Mouse (Mus musculus) midbrain, embryonic 14.5 days (tissue): Measurements from ENCODE around the gene Mfsd4b1. TPM values are rescaled to one million over a fixed set of nuclear protein-coding genes. Genes with fewer than 3 reads are reported as not detected.

ENCODE experiments used
- ATAC-seq: fragments of 200-750 bp; cut with Nextera tagmentation; 2 replicates; pipeline ENCODE4 v1.8.0; 2017; ENCODE audit warnings: moderate number of reproducible peaks, moderate library complexity; ENCODE audit not compliant: low FRiP score, low TSS enrichment
- DNase-seq: peaks from one replicate; pipeline ENCODE4 v3.0.0-alpha.2; 2015
- H3K27ac ChIP-seq: fragments of 300-500 bp; sonication (generic); replicated peaks from 2 replicates; pipeline ENCODE4 v1.5.1; 2014; ENCODE audit warnings: mild to moderate bottlenecking, low read depth, low read length, moderate library complexity
- H3K27me3 ChIP-seq: fragments of 300-500 bp; sonication (generic); 2 replicates; pipeline ENCODE4 v1.6.1; 2014; ENCODE audit warnings: low read length, control low read depth, mixed read lengths; ENCODE audit not compliant: control insufficient read depth, insufficient read depth
- H3K36me3 ChIP-seq: fragments of 300-500 bp; sonication (generic); 2 replicates; pipeline ENCODE4 v1.6.1; 2014; ENCODE audit warnings: low read length, control low read depth; ENCODE audit not compliant: control insufficient read depth, insufficient read depth
- H3K4me1 ChIP-seq: fragments of 300-500 bp; sonication (generic); 2 replicates; pipeline ENCODE4 v1.6.1; 2014; ENCODE audit warnings: mild to moderate bottlenecking, antibody characterized with exemption, low read length, control low read depth; ENCODE audit not compliant: control insufficient read depth, insufficient read depth
- H3K4me2 ChIP-seq: fragments of 300-500 bp; sonication (generic); 2 replicates; pipeline ENCODE4 v1.6.1; 2014; ENCODE audit warnings: mild to moderate bottlenecking, low read length, moderate library complexity
- H3K4me3 ChIP-seq: fragments of 300-500 bp; sonication (generic); replicated peaks from 2 replicates; pipeline ENCODE4 v1.5.1; 2014; ENCODE audit warnings: low read depth, low read length
- H3K9ac ChIP-seq: fragments of 300-500 bp; sonication (generic); replicated peaks from 2 replicates; pipeline ENCODE4 v1.6.1; 2014; ENCODE audit warnings: mild to moderate bottlenecking, low read length, moderate library complexity
- H3K9me3 ChIP-seq: fragments of 300-500 bp; sonication (generic); 2 replicates; pipeline ENCODE4 v1.6.1; 2016; ENCODE audit warnings: low read length, control low read depth, mixed read lengths; ENCODE audit not compliant: control insufficient read depth
- WGBS: fragments of 180-500 bp; shearing (Covaris S2); extraction: QIAGEN DNeasy Blood & Tissue Kit; methylation state at CpG from one replicate; pipeline ENCODE4 v1.1.7; 2014; 5-methylcytosine and 5-hydroxymethylcytosine counted together
- polyA plus RNA-seq: library from polyadenylated mRNA; unstranded; fragments of >200 nt; fragmentation: Nextera tagmentation; extraction: Ambion mirVana; gene quantifications from 2 replicates; pipeline ENCODE4 v1.2.1, GENCODE M21; 2014

Gene Mfsd4b1
- polyA plus RNA-seq, 1 experiment from 2014 or later: 0.50 TPM

DNA sequence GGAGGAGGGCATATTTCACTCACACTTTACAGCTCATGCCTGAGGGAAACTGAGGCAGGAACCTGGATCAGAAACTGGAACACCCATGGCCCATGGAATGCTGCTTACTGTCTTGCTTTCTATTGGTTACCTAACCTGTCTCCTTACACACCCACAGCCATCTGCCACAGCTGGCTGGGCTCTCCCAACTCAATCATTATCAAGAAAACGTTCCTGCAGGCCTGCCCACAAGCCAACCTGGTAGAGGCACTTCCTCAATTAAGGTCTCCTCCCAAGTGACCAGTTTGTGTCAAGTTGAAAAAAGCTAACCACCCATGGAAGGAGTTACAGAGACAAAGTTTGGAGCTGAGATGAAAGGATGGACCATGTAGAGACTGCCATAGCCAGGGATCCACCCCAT is 63.2 kb downstream of the Mfsd4b1 start:
- WGBS: 65% methylated on average over 1 of the region's 1 CpGs
- no peak overlapping the region for H3K27ac ChIP-seq
- DNase-seq (no peak), ATAC-seq (no peak)
- H3K9ac ChIP-seq: no peak overlapping the region
- no peaks in the 10 kb centered on the region for H3K9me3 ChIP-seq
- H3K4me2 ChIP-seq: no peak overlapping the region
- H3K36me3 ChIP-seq: no peaks in the 10 kb centered on the region
- H3K27me3 ChIP-seq: no peaks in the 10 kb centered on the region; the same call in 1 of the 2 replicates
- H3K4me1 ChIP-seq: 0 out of 2 replicates have a peak, but pooled peaks cover 4% of the 10 kb centered on the region
- H3K4me3 ChIP-seq: no peak overlapping the region

DNA sequence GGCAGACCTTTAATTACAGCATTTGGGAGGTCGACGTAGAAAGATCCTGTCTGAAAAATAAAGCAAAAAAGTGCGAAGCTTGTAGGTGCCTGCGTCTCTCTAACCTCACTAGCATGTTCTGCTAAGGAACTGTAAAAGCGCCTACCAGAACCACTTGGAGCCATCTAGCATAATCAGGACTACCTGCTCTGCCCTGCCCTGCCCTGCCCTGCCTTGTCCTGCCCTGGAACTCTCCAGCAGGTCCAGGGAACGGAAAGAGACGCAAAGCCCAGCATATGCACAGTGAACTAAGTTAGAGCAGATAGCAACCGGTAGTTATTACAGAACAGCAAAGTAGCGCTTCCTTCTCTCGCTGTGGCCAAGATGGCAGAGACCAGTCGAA is 64.6 kb downstream of the Mfsd4b1 start:
- Histone ChIP-seq H3K4me2 (peak overlapping the region; percentile 92), H3K9me3 (no peaks in the 10 kb centered on the region), H3K4me3 (peak overlapping the region; percentile 49; the same call in 1 of the 2 replicates), H3K36me3 (no peaks in the 10 kb centered on the region), H3K27ac (no peak overlapping the region), H3K4me1 (0 out of 2 replicates have a peak, but pooled peaks cover 4% of the 10 kb centered on the region), H3K9ac (no peak overlapping the region), H3K27me3 (no peaks in the 10 kb centered on the region; the same call in 1 of the 2 replicates)
- 45% methylated on average over 11 of the region's 11 CpGs for WGBS
- DNase-seq: no peak
- ATAC-seq: peak; percentile 61

DNA sequence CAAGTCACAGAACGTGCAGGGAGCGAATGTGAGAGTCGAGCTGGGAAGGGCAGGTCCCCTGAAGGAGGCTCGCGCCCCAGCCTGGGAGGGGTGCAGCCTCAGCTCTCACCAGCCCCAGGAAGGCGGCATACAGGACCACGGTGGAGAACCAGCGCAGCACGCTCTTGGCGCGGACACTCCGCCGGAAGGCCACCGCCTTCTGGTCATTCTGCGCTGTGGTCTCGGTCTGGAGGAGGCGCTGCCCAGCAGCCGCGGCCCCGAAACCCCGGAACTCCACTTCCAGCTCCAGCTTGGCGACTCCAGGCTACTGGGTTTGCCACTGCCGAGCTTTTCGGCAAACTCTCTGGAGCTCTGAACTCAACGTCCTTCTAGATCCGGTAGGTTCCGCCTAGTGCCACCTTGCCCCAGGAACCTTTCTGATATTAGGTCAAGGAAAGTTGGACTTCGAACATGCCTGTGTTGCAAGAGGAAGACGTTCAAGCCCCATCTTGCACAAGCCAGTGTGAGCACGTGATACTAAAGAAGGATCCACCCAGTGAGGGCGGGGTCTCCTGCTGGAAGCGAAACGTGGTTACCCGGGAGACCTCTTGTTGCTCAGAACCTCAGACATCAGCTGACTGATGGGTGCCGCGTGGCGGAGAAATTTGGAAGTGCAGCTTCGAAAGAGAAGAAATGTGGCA is 65.2 kb downstream of the Mfsd4b1 start, which contains the start of gene Mfsd4b3:
Gene Mfsd4b3 (minus strand): TSS at position 393 of the 680 bp plus-strand sequence.
- no peaks in the 10 kb centered on the region for H3K9me3 ChIP-seq
- H3K4me2 ChIP-seq: peak within 1 kb of the TSS; percentile 92
- no peaks in the 10 kb centered on the region; the same call in 1 of the 2 replicates for H3K27me3 ChIP-seq
- WGBS: under 1% methylated on average over 38 of the region's 38 CpGs
- peak; percentile 96 for ATAC-seq
- H3K9ac ChIP-seq: peak within 1 kb of the TSS; percentile 36; the same call in 1 of the 2 replicates
- no peak within 1 kb of the TSS for H3K27ac ChIP-seq
- peak; percentile 95 for DNase-seq
- H3K4me3 ChIP-seq: peak within 1 kb of the TSS; percentile 49
- no peaks in the 10 kb centered on the region for H3K36me3 ChIP-seq
- 0 out of 2 replicates have a peak, but pooled peaks cover 4% of the 10 kb centered on the region for H3K4me1 ChIP-seq

DNA sequence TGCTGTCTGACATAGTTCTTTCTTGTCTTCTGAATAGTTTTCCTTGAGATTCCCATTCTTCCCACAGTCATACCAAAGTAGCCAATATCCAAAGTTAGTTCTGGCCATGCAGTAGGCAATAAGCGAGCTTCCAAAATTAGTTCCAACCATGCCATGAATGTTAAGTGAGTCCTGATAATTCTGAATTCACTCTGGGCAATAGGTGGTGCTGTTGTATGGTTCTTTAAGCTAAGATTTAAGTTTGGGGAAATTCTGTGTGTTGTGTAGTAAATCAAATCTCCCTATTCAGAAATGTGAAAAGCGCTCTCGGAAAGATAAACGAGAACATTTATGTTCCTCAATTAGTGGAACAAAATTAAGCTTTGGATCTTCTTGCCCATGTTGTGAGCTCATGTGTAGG is 66.8 kb downstream of the Mfsd4b1 start:
- H3K4me2 ChIP-seq: no peak overlapping the region
- no peaks in the 10 kb centered on the region for H3K9me3 ChIP-seq
- 0 out of 2 replicates have a peak, but pooled peaks cover 4% of the 10 kb centered on the region for H3K4me1 ChIP-seq
- no peaks in the 10 kb centered on the region; the same call in 1 of the 2 replicates for H3K27me3 ChIP-seq
- DNase-seq: peak; percentile 62
- H3K36me3 ChIP-seq: no peaks in the 10 kb centered on the region
- H3K9ac ChIP-seq: no peak overlapping the region
- ATAC-seq: no peak
- H3K27ac ChIP-seq: no peak overlapping the region
- no peak overlapping the region for H3K4me3 ChIP-seq
- 74% methylated on average over 4 of the region's 4 CpGs for WGBS

DNA sequence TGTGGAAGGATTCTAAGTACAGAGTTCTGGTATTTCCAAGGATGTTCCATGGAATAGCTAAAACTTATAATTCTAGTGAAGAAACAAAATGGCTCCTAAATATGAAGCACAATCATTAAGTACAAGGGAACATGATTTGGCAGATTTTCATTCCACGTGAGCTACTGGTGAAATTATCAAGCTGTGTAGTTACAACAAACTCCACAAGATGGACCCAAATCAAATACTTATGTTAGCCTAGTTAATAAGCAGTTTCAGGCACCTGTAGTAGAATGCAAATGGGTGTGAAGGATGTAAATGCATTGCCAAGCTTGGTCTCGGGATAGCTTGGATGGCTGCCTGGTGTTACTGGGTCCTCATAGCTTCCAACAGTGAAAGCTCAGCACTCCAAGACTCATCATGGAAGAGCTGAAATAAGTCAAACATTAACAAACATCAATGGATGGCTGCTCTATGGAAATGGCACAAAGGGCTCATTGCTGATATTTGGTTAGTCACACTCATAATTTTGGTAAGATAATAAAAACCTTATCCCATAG is 68.7 kb downstream of the Mfsd4b1 start:
- Histone ChIP-seq H3K36me3 (no peaks in the 10 kb centered on the region), H3K27ac (no peak overlapping the region), H3K4me2 (no peak overlapping the region), H3K27me3 (no peaks in the 10 kb centered on the region; the same call in none of the 2 replicates), H3K9ac (no peak overlapping the region), H3K4me3 (no peak overlapping the region), H3K9me3 (no peaks in the 10 kb centered on the region), H3K4me1 (0 out of 2 replicates have a peak, but pooled peaks cover 4% of the 10 kb centered on the region)
- DNase-seq: peak; percentile 14
- ATAC-seq: no peak
- WGBS: 78% methylated on average over 2 of the region's 2 CpGs

DNA sequence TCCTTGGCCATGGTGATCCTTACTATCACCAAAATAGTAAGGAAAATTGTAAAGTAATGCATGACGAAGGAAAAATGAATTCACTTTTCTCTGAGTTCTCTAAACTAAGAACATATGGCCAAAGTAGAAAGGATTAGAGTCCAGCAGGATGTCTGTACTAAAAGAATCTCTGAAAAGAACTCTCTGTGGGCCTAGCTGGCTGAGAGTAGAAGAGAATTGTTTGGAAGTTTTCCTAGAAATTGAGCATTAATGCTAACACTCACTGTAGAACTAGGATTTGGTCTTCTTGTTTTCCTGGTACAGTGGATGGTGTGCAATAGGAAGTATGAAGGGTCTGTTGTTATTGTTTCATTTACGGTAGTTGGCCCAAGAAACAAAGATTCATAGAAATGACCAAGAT is 69.9 kb downstream of the Mfsd4b1 start:
- H3K4me3 ChIP-seq: no peak overlapping the region
- no peaks in the 10 kb centered on the region for H3K9me3 ChIP-seq
- no peaks in the 10 kb centered on the region; the same call in none of the 2 replicates for H3K27me3 ChIP-seq
- no peak overlapping the region for H3K9ac ChIP-seq
- ATAC-seq (no peak), DNase-seq (no peak)
- H3K27ac ChIP-seq: no peak overlapping the region
- 84% methylated on average over 2 of the region's 2 CpGs for WGBS
- no peaks in the 10 kb centered on the region for H3K36me3 ChIP-seq
- H3K4me1 ChIP-seq: 0 out of 2 replicates have a peak, but pooled peaks cover 4% of the 10 kb centered on the region
- H3K4me2 ChIP-seq: no peak overlapping the region

Other genes with a start within 250 kb of the Mfsd4b1 start
- 3.6 and 5.0 TPM in 2 replicates for gene Mfsd4b4, start 126.0 kb downstream of the Mfsd4b1 start, polyA plus RNA-seq
- gene Mfsd4b2, start 98.3 kb downstream of the Mfsd4b1 start, polyA plus RNA-seq: not detected in 2 replicates
- not detected in 2 replicates for gene Mfsd4b3, start 65.1 kb downstream of the Mfsd4b1 start, polyA plus RNA-seq
- not detected in 2 replicates for gene Mfsd4b5, start 38.6 kb downstream of the Mfsd4b1 start, polyA plus RNA-seq
- 1.2 and 3.2 TPM in 2 replicates for gene Slc16a10, start 117.0 kb upstream of the Mfsd4b1 start, polyA plus RNA-seq
- gene Rpf2, start 221.8 kb upstream of the Mfsd4b1 start, polyA plus RNA-seq: 68.2 and 73.7 TPM in 2 replicates
- 86.6 and 91.5 TPM in 2 replicates for gene Gtf3c6, start 232.8 kb upstream of the Mfsd4b1 start, polyA plus RNA-seq